Mouse (Mus musculus): ENCODE measurements at regions not wholly inside any gene's neighbourhood (a gene's known extent, or its start where the extent isn't known, plus 50 kb on each side); places are given as distances from the start of the nearest gene placed in this dataset.
"Not testable (repeated sequence)": the region's sequence is repeated elsewhere in the genome, so short reads cannot be mapped to it uniquely, and the experiment has no call there.

DNA sequence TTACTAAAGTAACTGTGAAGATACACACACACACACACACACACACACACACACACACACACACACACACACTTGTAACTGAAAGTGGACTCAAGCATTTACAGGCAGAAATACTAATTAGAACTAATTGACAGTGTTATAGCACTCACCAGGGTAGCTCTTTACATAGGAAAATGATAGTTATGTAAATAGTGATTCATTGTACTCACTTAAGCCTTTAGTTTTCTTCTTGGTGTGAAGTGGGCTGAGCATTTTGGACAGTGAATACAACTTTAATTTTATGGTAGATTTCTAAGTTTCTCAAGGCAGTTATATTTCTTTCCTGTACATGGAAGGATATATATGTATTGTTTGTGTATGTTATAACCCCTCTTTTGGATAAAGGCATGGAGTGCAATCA lies 704.5 kb upstream of the Nr2f1 start:
- DNase-seq (ENCODE audit: low read depth, low spot score): no peak

- no peak for DNase-seq (ENCODE audit: low read depth, low spot score)
These were observed 701.1 kb upstream of the Nr2f1 start for GRCm38 (mm10) chr13:78900693-78901092.

DNA sequence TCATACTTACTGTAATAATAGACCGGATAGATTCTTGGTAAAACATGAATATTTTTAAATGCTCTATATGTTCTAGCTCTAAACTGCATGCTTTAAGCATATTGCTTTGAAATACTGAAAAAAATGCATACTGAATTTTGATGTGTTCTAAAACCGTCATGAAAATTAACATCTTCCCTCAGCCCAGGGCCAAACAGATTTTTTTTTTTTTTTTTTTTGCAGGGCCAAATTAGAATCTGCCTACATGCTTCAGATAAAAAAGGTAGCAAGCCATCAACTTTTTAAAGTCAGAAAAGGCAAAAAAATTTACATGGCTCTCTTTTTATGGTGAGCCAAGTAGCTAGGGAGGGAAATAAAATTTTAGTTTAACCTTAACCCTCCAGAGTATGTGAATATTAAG lies 692.7 kb upstream of the Nr2f1 start:
- no peak for DNase-seq (ENCODE audit: low read depth, low spot score)

DNA sequence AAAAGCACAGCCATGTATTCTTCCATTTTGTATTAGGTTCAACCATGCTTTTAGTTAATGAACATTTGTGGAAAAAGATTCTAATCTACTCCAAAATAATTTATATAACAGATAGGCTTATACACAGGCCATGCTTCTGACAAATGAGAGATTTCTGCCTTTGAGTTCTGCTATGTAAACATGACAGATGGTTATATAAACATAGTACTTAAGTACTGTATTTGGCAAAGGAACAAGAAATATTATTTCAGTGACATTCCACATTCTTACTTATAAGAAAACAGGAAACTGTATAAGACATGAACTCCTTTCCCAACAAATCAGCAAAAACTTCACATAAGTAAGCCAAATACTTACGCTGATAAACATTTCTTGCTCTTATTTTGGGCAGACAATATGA lies 683.5 kb upstream of the Nr2f1 start:
- DNase-seq (ENCODE audit: low read depth, low spot score): no peak

DNA sequence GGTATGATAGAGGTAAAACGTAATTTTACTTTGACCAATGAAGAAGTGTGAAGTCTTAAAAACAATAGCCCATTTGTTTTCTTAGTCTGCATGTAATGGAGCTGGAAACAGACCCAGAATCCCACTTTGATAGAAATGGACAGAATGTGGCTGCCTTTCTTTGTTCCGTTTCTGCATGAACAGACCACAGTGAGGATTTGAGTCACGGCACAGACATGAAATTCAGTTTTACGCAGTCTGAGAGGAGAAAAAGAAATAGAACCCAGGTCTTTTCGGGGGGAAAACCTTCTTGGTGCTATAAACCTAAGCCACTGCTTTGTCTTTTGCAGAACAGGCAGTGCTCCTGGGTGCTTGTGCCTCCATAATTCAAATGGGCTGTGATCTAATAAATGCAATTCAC lies 673.0 kb upstream of the Nr2f1 start:
- DNase-seq (ENCODE audit: low read depth, low spot score): peak; percentile 50

DNA sequence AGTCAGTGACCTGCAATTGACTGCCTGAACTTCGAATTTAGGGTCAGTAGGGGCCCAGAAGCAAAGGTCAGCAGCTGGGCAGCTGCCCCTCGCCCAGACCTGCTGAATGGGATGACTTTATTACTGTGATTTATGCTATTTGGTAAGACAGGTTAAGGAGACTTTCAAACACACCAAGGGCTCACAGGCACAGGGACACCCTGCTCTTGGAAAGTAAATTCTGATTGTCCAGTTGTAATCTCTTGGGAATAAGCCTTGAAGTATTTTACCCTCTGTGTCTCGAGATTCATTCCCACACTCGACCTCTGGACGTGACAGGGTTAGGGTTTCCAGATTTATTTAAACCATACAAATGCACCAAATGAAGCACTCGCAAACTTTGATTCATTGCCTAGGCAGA lies 672.4 kb upstream of the Nr2f1 start:
- DNase-seq (ENCODE audit: low read depth, low spot score): peak; percentile 82

DNA sequence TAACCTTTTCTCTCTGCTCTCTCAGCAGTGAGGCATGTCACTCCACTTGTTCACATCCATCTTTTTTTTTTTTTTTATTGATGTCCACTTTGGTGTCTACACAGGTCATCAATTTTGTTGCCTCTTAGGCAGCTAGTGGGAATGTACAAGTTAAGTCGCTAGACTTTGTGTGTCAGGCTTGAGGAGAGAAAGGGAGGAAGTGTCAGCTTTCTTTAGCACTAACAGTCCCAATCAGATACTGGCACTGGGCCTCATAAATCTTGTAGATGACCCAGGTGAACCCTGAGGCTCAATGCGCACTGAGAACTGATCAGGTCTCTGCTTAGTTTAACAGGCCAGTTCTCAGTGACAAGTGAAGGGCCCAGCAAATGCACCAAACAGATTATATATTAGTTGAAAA lies 671.7 kb upstream of the Nr2f1 start:
- DNase-seq (ENCODE audit: low read depth, low spot score): peak; percentile 78

DNA sequence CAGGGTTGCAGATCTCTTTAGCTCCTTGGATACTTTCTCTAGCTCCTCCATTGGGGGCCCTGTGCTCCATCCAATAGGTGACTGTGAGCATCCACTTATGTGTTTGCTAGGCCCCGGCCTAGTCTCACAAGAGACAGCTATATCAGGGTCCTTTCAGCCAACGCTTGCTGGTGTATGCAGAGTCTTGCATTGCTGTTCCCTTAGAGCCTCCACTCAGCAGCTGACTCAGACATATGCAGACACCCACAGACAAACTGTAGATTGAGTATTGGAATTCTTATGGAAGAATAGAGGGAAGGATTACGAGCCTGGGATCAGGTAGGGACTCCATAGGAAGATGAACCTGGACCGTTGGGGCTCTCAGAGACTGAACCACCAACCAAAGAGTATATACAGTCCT lies 624.8 kb upstream of the Nr2f1 start:
- DNase-seq (ENCODE audit: low read depth, low spot score): not testable (repeated sequence)

GRCm38 (mm10) chr13:78809656-78810055 lies 610.1 kb upstream of the Nr2f1 start:
- DNase-seq (ENCODE audit: low read depth, low spot score): peak; percentile 49

GRCm38 (mm10) chr13:78802838-78803124 lies 603.2 kb upstream of the Nr2f1 start:
- DNase-seq (ENCODE audit: low read depth, low spot score): no peak

DNA sequence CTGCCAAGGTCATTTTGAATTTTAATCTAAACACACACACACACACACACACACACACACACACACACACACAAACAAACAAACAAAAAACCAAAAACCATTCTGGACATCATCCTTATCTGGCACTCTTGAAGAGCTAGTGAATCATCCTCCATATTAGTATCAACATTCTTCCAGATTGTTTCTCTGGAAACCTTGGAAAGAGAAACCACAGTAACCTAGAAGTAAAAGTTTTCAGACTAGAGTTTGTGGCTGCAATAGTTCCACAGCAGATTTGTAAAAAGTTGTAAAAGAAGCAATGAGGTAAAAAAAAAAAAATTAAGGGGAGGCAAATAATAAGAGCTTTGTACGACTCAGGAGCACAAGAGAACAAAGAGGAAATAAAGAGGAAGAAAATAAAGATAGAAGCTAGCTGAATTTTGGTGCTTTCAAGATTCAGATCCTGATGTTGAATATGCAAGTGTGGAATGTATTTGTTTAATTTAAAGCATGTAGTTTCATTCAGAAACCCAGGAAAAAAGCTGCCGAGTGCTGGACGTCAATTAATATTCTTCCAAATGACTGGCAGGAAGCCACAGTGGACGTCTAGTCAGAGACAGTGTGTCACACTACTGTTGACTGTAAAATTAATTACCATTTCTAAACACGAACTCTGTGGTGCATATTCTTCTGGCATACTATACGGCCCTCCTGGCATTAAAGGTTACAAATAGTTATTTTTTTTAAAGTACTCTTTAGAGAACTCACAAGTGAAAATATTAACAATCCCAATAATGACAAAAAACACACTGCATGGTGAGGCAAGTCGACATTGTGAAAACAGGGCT lies 602.7 kb upstream of the Nr2f1 start:
- DNase-seq (ENCODE audit: low read depth, low spot score): no peak

- no peak for DNase-seq (ENCODE audit: low read depth, low spot score)
These were observed 600.1 kb upstream of the Nr2f1 start for GRCm38 (mm10) chr13:78799641-78800040.

- peak; percentile 71 for DNase-seq (ENCODE audit: low read depth, low spot score)
These were observed 595.7 kb upstream of the Nr2f1 start for GRCm38 (mm10) chr13:78795228-78795627.

DNA sequence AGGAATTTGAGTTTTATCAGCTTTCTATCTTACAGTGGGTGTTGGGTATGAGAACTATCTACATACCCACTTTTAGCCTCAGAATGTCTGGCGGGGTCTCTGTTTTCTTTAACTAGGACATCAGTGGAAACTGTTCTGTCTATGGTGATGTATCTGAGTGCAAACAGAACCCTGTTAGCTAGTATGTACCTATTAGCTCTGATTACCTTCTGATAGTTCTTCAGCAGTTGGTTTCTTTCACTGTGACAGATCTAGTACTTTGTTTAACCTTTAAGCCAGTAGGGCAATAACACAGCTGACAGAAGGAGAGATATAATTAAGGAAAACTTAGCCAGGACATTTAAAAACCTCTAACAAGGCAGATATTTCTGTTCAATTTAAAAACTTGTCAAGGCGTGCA lies 584.7 kb upstream of the Nr2f1 start:
- no peak for DNase-seq (ENCODE audit: low read depth, low spot score)

DNA sequence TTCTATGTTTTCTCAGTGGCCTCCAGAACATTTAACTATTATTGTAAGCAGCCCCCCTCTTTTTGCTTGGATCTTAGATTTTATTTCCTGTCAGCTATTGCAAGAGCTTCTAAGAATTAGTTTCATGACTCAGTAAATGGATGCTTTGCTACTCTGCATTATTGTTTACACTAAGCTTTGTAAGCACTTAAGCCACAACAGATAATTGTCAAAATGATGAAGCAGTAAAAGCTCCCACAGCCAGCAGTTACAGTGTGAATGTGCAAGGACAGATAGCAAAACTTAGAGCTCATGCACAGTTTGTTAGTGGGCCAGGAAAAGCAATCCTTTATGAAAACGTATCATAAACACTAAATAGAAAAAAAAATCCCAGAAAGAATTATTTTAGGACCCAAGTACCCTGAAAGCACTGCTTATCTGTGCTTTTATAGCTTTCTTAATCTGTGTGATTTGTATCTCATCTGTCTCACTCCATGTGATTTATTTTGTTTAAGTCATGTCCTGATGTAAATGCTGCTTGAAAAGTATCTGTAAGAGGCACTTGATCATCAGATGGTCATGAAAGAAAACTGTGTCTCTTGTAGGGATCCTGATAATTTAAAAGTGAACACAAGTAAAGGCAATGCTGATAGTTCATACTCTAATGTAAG lies 584.2 kb upstream of the Nr2f1 start:
- no peak for DNase-seq (ENCODE audit: low read depth, low spot score)
